Mouse (Mus musculus): ENCODE data around the gene Gbx2. TPM values are rescaled to one million over a fixed set of nuclear protein-coding genes. Genes with fewer than 3 reads are reported as not detected.

Gbx2 gene
- polyA plus RNA-seq, 1 experiment from 2014 or later: 0.17 TPM

DNA sequence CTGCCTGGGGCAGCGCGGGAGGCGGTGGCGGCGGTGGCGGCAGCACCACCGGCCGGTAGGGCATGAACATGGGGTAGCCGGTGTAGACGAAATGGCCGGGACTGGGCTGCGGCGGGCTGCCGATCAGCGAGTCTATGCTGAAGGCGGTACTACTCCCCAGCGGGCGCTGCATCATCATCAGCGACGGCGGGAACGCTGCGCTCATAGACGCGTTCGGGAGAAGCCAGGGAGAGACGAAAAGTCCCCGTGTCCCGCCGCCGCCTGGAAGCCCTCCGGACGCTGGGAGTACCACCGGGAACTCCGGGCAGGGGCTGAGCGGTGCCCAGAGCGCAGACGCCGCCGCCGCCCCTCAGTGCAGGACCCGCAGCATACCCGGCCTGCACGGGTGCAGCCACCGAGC is 428 bp downstream of the Gbx2 start:
- WGBS: under 1% methylated on average over 41 of the region's 45 CpGs
- Histone ChIP-seq H3K36me3 (ENCODE audit: insufficient read depth) (no peaks in the 10 kb centered on the region), H3K9me3 (ENCODE audit: low read depth, low read length) (no peaks in the 10 kb centered on the region), H3K27ac (ENCODE audit: low read depth) (no peak overlapping the region), H3K4me1 (ENCODE audit: insufficient read depth) (peaks cover 5% of the 10 kb centered on the region; the same call in 1 of the 2 replicates), H3K4me2 (peak overlapping the region; percentile 78), H3K9ac (no peak overlapping the region), H3K4me3 (ENCODE audit: low read depth, low read length) (peak overlapping the region; percentile 43), H3K27me3 (ENCODE audit: insufficient read depth, low read length) (peaks cover 99% of the 10 kb centered on the region)
- DNase-seq: no peak
- no peak for TF ChIP-seq CTCF (IDR thresholded peaks at IDR 0.05; ENCODE audit: low read depth)
- peak; percentile 15; the same call in 1 of the 2 replicates for ATAC-seq (ENCODE audit: insufficient read depth)

- Histone ChIP-seq H3K9me3 (ENCODE audit: low read depth, low read length) (no peaks in the 10 kb centered on the region), H3K36me3 (ENCODE audit: insufficient read depth) (no peaks in the 10 kb centered on the region), H3K4me1 (ENCODE audit: insufficient read depth) (peaks cover 5% of the 10 kb centered on the region; the same call in 1 of the 2 replicates), H3K4me2 (peak overlapping the region; percentile 78), H3K27me3 (ENCODE audit: insufficient read depth, low read length) (peaks cover 99% of the 10 kb centered on the region), H3K4me3 (ENCODE audit: low read depth, low read length) (peak overlapping the region; percentile 43), H3K9ac (no peak overlapping the region), H3K27ac (ENCODE audit: low read depth) (no peak overlapping the region)
- ATAC-seq (ENCODE audit: insufficient read depth) (peak; percentile 13; the same call in 1 of the 2 replicates), DNase-seq (peak; percentile 64)
- TF ChIP-seq CTCF (IDR thresholded peaks at IDR 0.05; ENCODE audit: low read depth): no peak
- under 1% methylated on average over 51 of the region's 55 CpGs for WGBS
These were observed 1.1 kb downstream of the Gbx2 start for GRCm38 (mm10) chr1:89929721-89930505.

DNA sequence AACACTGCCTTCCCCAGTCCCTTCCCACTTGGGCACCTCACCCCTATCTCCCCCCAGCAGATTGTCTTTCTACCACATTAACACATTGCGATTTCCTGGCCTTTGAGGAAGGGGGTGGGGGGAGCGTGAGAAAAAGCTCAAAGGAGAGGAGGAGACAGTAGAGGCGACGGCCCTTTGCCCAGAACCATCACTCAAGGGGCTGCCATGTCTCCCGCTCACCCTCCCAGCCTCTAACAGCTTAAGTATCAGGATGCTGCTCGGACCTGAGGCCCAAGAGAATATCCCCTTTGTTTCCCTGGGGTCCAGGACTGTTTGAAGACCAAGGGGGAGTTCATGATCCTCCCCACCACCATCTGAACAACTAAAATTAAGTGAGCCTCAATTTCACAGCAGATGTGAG is 1.8 kb downstream of the Gbx2 start:
- H3K27ac ChIP-seq (ENCODE audit: low read depth): no peak overlapping the region
- 0% methylated on average over 6 of the region's 6 CpGs for WGBS
- no peak for TF ChIP-seq CTCF (IDR thresholded peaks at IDR 0.05; ENCODE audit: low read depth)
- no peaks in the 10 kb centered on the region for H3K36me3 ChIP-seq (ENCODE audit: insufficient read depth)
- H3K27me3 ChIP-seq (ENCODE audit: insufficient read depth, low read length): peaks cover 99% of the 10 kb centered on the region
- no peak for DNase-seq
- H3K9me3 ChIP-seq (ENCODE audit: low read depth, low read length): no peaks in the 10 kb centered on the region
- H3K4me3 ChIP-seq (ENCODE audit: low read depth, low read length): peak overlapping the region; percentile 9; the same call in 1 of the 2 replicates
- no peak for ATAC-seq (ENCODE audit: insufficient read depth)
- H3K9ac ChIP-seq: no peak overlapping the region
- peak overlapping the region; percentile 34; the same call in 1 of the 2 replicates for H3K4me2 ChIP-seq
- peaks cover 5% of the 10 kb centered on the region; the same call in 1 of the 2 replicates for H3K4me1 ChIP-seq (ENCODE audit: insufficient read depth)

DNA sequence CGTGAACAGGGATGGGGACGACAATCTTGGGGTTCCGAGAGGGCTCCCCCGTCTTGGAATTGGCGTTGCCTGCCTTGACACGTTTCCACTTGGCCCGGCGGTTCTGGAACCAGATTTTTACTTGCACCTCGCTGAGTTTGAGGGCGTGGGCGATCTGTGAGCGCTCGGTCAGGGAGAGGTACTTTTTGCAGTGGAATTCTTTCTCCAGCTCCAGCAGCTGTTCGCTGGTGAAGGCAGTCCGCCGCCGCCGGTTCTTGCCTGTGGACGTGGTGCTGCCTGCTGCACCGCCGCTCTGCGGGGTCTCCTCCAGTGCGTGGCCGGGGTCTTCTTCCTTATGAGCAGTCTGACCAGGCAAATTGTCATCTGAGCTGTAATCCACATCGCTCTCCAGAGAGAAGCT is 2.3 kb downstream of the Gbx2 start:
- peaks cover 99% of the 10 kb centered on the region for H3K27me3 ChIP-seq (ENCODE audit: insufficient read depth, low read length)
- H3K9me3 ChIP-seq (ENCODE audit: low read depth, low read length): no peaks in the 10 kb centered on the region
- no peak for TF ChIP-seq CTCF (IDR thresholded peaks at IDR 0.05; ENCODE audit: low read depth)
- ATAC-seq (ENCODE audit: insufficient read depth) (no peak), DNase-seq (no peak)
- no peaks in the 10 kb centered on the region for H3K36me3 ChIP-seq (ENCODE audit: insufficient read depth)
- no peak overlapping the region for H3K27ac ChIP-seq (ENCODE audit: low read depth)
- H3K4me2 ChIP-seq: peak overlapping the region; percentile 34; the same call in 1 of the 2 replicates
- peaks cover 5% of the 10 kb centered on the region; the same call in 1 of the 2 replicates for H3K4me1 ChIP-seq (ENCODE audit: insufficient read depth)
- peak overlapping the region; percentile 9; the same call in 1 of the 2 replicates for H3K4me3 ChIP-seq (ENCODE audit: low read depth, low read length)
- 12% methylated on average over 25 of the region's 25 CpGs for WGBS
- H3K9ac ChIP-seq: no peak overlapping the region

- no peaks in the 10 kb centered on the region for H3K36me3 ChIP-seq (ENCODE audit: insufficient read depth)
- no peak overlapping the region for H3K9ac ChIP-seq
- no peaks in the 10 kb centered on the region for H3K9me3 ChIP-seq (ENCODE audit: low read depth, low read length)
- no peak for DNase-seq
- H3K4me1 ChIP-seq (ENCODE audit: insufficient read depth): peaks cover 5% of the 10 kb centered on the region; the same call in 1 of the 2 replicates
- 2% methylated on average over 36 of the region's 36 CpGs for WGBS
- H3K27ac ChIP-seq (ENCODE audit: low read depth): no peak overlapping the region
- peak overlapping the region; percentile 33 for H3K4me3 ChIP-seq (ENCODE audit: low read depth, low read length)
- peaks cover 99% of the 10 kb centered on the region for H3K27me3 ChIP-seq (ENCODE audit: insufficient read depth, low read length)
- H3K4me2 ChIP-seq: peak overlapping the region; percentile 54
- ATAC-seq (ENCODE audit: insufficient read depth): no peak
- TF ChIP-seq CTCF (IDR thresholded peaks at IDR 0.05; ENCODE audit: low read depth): no peak
These were observed 3.8 kb downstream of the Gbx2 start for GRCm38 (mm10) chr1:89927061-89927661.

GRCm38 (mm10) chr1:89926583-89927060 is 4.4 kb downstream of the Gbx2 start:
- peak overlapping the region; percentile 54; the same call in 1 of the 2 replicates for H3K4me2 ChIP-seq
- no peak overlapping the region for H3K27ac ChIP-seq (ENCODE audit: low read depth)
- no peak for DNase-seq
- no peaks in the 10 kb centered on the region for H3K9me3 ChIP-seq (ENCODE audit: low read depth, low read length)
- no peak overlapping the region for H3K9ac ChIP-seq
- TF ChIP-seq CTCF (IDR thresholded peaks at IDR 0.05; ENCODE audit: low read depth): no peak
- H3K4me1 ChIP-seq (ENCODE audit: insufficient read depth): peaks cover 5% of the 10 kb centered on the region; the same call in 1 of the 2 replicates
- WGBS: 22% methylated on average over 9 of the region's 9 CpGs
- peaks cover 99% of the 10 kb centered on the region for H3K27me3 ChIP-seq (ENCODE audit: insufficient read depth, low read length)
- ATAC-seq (ENCODE audit: insufficient read depth): no peak
- no peaks in the 10 kb centered on the region for H3K36me3 ChIP-seq (ENCODE audit: insufficient read depth)
- H3K4me3 ChIP-seq (ENCODE audit: low read depth, low read length): peak overlapping the region; percentile 33
